Mouse (Mus musculus) ES-E14 (cell line): ENCODE data around the gene Fam222a. TPM values are rescaled to one million over a fixed set of nuclear protein-coding genes. Genes with fewer than 3 reads are reported as not detected.

Experiments used
- DNase-seq: peaks from one replicate; pipeline ENCODE4 v3.0.0-alpha.2; 2013; ENCODE audit warnings: low read depth, low spot score
- H3K27ac ChIP-seq: 2 replicates; pipeline ENCODE4 v1.5.1; 2012; ENCODE audit warnings: low read depth, mild to moderate bottlenecking, low read length, moderate library complexity, mixed read lengths; ENCODE audit not compliant: poor library complexity, insufficient read depth, severe bottlenecking
- H3K36me3 ChIP-seq: 2 replicates; pipeline ENCODE4 v1.6.1; 2012; ENCODE audit warnings: mild to moderate bottlenecking, low read length, moderate library complexity, mixed read lengths; ENCODE audit not compliant: control insufficient read depth, poor library complexity, insufficient read depth, severe bottlenecking
- H3K4me1 ChIP-seq, 2 experiments: fragments of 150-350 bp in 1 of 2; sonication (generic) in 1 of 2; 2 replicates each; pipeline ENCODE4 v1.6.1; 2012; ENCODE audit warnings: low read length in 2 of 2, mild to moderate bottlenecking in 1 of 2, mixed read lengths in 1 of 2; ENCODE audit not compliant: control insufficient read depth in 2 of 2, insufficient read depth in 2 of 2, poor library complexity in 1 of 2
- H3K4me3 ChIP-seq, 2 experiments: fragments of 150-350 bp in 1 of 2; sonication (generic) in 1 of 2; 2 replicates each; pipeline ENCODE4 v1.5.1; 2012; ENCODE audit warnings: low read length in 2 of 2, low read depth in 1 of 2, mild to moderate bottlenecking in 1 of 2, mixed read lengths in 1 of 2; ENCODE audit not compliant: insufficient read depth in 1 of 2, poor library complexity in 1 of 2, severe bottlenecking in 1 of 2
- H3K9ac ChIP-seq: 2 replicates; pipeline ENCODE4 v1.6.1; 2012; ENCODE audit warnings: low read depth, mild to moderate bottlenecking, low read length, mixed read lengths; ENCODE audit not compliant: poor library complexity, insufficient read depth, severe bottlenecking
- H3K9me3 ChIP-seq: fragments of 150-350 bp; sonication (generic); 2 replicates; pipeline ENCODE4 v1.6.1; 2012; ENCODE audit warnings: low read depth, mild to moderate bottlenecking, low read length; ENCODE audit not compliant: control insufficient read depth, insufficient read depth
- CHD2 ChIP-seq: IDR thresholded peaks from 2 replicates; pipeline ENCODE4 v1.6.1; 2014; ENCODE audit warnings: mild to moderate bottlenecking, low read depth, low read length, inconsistent platforms
- HCFC1 ChIP-seq: IDR thresholded peaks from 2 replicates; pipeline ENCODE4 v1.6.1; 2012; ENCODE audit warnings: low read length, inconsistent platforms, borderline replicate concordance; ENCODE audit not compliant: insufficient read depth
- MAFK ChIP-seq: IDR thresholded peaks from 2 replicates; pipeline ENCODE4 v1.6.1; 2014; ENCODE audit warnings: mild to moderate bottlenecking, low read depth, low read length, inconsistent platforms; ENCODE audit not compliant: insufficient read depth
- ZC3H11A ChIP-seq: IDR thresholded peaks from 2 replicates; pipeline ENCODE4 v1.6.1; 2012; ENCODE audit warnings: low read depth, mild to moderate bottlenecking, inconsistent platforms, low read length, borderline replicate concordance
- ZNF384 ChIP-seq: IDR thresholded peaks from 2 replicates; pipeline ENCODE4 v1.6.1; 2012; ENCODE audit warnings: low read depth, low read length, inconsistent platforms
- in situ Hi-C, 2 experiments: fragments of 600-800 bp; cut with MboI; formaldehyde crosslinking; loops; one replicate each; pipeline ENCODE4 v1.15.1; 2025; ENCODE audit warnings: low sequenced_read_pairs in 2 of 2, inconsistent platforms in 1 of 2; ENCODE audit not compliant: unreplicated experiment in 2 of 2
- total RNA-seq: library from RNA; depleted of rRNA; stranded (reverse); fragments of 300-350 nt; gene quantifications from 2 replicates; pipeline ENCODE4 v1.2.3, GENCODE M21; 2012

The Fam222a gene
- total RNA-seq, 1 experiment, result 1.2 TPM

GRCm38 (mm10) chr5:114588416-114588815 is 20.6 kb downstream of the Fam222a start:
- DNase-seq, result no peak
- Histone ChIP-seq H3K9me3 (no peaks in the 10 kb centered on the region), H3K4me1 (peaks cover 0 to 2% of the 10 kb centered on the region in 2 experiments; a peak in 1 of 4 replicates), H3K36me3 (no peaks in the 10 kb centered on the region), H3K9ac (no peak overlapping the region), H3K27ac (no peak overlapping the region), H3K4me3 (no peak overlapping the region)
- TF ChIP-seq HCFC1, result no peak
- TF ChIP-seq MAFK, result no peak
- no peak for TF ChIP-seq ZC3H11A
- TF ChIP-seq ZNF384, result no peak
- no peak for TF ChIP-seq CHD2
- in situ Hi-C loops, result no loop called here

GRCm38 (mm10) chr5:114589026-114589425 is 21.2 kb downstream of the Fam222a start:
- no peak overlapping the region for H3K4me3 ChIP-seq
- no peaks in the 10 kb centered on the region for H3K36me3 ChIP-seq
- H3K9ac ChIP-seq, result no peak overlapping the region
- TF ChIP-seq ZNF384, result no peak
- TF ChIP-seq CHD2, result no peak
- no peak for TF ChIP-seq ZC3H11A
- TF ChIP-seq MAFK, result no peak
- TF ChIP-seq HCFC1, result no peak
- no peak overlapping the region for H3K27ac ChIP-seq
- H3K4me1 ChIP-seq, result peaks cover 0 to 2% of the 10 kb centered on the region in 2 experiments; a peak in 1 of 4 replicates
- in situ Hi-C loops, result no loop called here
- no peak for DNase-seq
- H3K9me3 ChIP-seq, result no peaks in the 10 kb centered on the region

GRCm38 (mm10) chr5:114589454-114589853 is 21.6 kb downstream of the Fam222a start:
- in situ Hi-C loops, result no loop called here
- H3K36me3 ChIP-seq, result no peaks in the 10 kb centered on the region
- DNase-seq, result no peak
- peaks cover 0 to 2% of the 10 kb centered on the region in 2 experiments; a peak in 1 of 4 replicates for H3K4me1 ChIP-seq
- H3K27ac ChIP-seq, result no peak overlapping the region
- H3K4me3 ChIP-seq, result no peak overlapping the region
- no peak overlapping the region for H3K9ac ChIP-seq
- TF ChIP-seq CHD2 (no peak), ZC3H11A (no peak), HCFC1 (no peak), MAFK (no peak), ZNF384 (no peak)
- no peaks in the 10 kb centered on the region for H3K9me3 ChIP-seq

GRCm38 (mm10) chr5:114590043-114590913 is 22.5 kb downstream of the Fam222a start:
- no peak for DNase-seq
- TF ChIP-seq ZNF384, result no peak
- TF ChIP-seq HCFC1, result no peak
- no peak for TF ChIP-seq CHD2
- TF ChIP-seq MAFK, result no peak
- TF ChIP-seq ZC3H11A, result no peak
- 0 out of 2 replicates have a peak, but pooled peaks cover 2% of the 10 kb centered on the region for H3K36me3 ChIP-seq
- H3K4me3 ChIP-seq, result no peak overlapping the region
- peaks cover 0 to 2% of the 10 kb centered on the region in 2 experiments; a peak in 1 of 4 replicates for H3K4me1 ChIP-seq
- in situ Hi-C loops, result no loop called here
- no peaks in the 10 kb centered on the region for H3K9me3 ChIP-seq
- H3K27ac ChIP-seq, result no peak overlapping the region
- H3K9ac ChIP-seq, result no peak overlapping the region

- H3K4me1 ChIP-seq, result peaks cover 0 to 3% of the 10 kb centered on the region in 2 experiments; a peak in 1 of 4 replicates
- no peaks in the 10 kb centered on the region for H3K9me3 ChIP-seq
- H3K4me3 ChIP-seq, result no peak overlapping the region
- in situ Hi-C loops, result no loop called here
- H3K27ac ChIP-seq, result no peak overlapping the region
- TF ChIP-seq CHD2 (no peak), HCFC1 (no peak), ZC3H11A (no peak), MAFK (no peak), ZNF384 (no peak)
- DNase-seq, result no peak
- 0 out of 2 replicates have a peak, but pooled peaks cover 2% of the 10 kb centered on the region for H3K36me3 ChIP-seq
- no peak overlapping the region for H3K9ac ChIP-seq
Observed at GRCm38 (mm10) chr5:114591151-114591561, 23.3 kb downstream of the Fam222a start.
